Mouse (Mus musculus): Measurements from ENCODE around the gene Bcat1.
"Not testable (repeated sequence)": the region's sequence is repeated elsewhere in the genome, so short reads cannot be mapped to it uniquely, and the experiment has no call there.

DNA sequence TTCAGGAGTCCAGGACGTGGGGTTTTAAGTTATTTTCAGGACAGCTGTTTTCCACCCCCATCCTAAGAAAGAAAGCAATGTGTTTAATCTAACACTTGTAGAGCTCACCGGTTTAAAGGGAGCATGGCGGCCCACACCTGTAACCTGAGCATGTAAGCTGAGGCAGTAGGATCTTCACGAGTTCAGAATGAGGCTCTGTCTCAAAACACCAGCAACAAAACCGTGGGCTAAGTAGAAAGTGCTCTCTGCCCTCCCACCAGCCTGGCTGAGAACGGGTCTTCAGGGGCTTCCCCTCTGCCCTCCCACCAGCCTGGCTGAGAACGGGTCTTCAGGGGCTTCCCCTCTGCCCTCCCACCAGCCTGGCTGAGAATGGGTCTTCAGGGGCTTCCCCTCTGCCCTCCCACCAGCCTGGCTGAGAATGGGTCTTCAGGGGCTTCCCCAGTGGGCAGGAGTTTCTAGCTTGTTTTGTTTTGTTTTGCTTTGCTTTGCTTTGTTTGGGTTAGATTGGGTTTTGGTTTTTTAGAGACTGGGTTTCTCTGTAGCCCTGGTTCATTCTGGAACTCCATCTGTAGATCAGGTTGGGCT lies 17.1 kb upstream of the Bcat1 start:
- not testable (repeated sequence) for TF ChIP-seq CTCF (conservative IDR thresholded peaks at IDR 0.05; ENCODE audit: low read length); NANOG (IDR thresholded peaks at IDR 0.05; ENCODE audit: borderline replicate concordance, low read length)
